Mouse (Mus musculus) stomach, postnatal 0 days (tissue): ENCODE measurements at regions not wholly inside any gene's neighbourhood (a gene's known extent, or its start where the extent isn't known, plus 50 kb on each side); places are given as distances from the start of the nearest gene placed in this dataset.

Source experiments
- CTCF ChIP-seq: IDR thresholded peaks from 2 replicates; pipeline ENCODE4 v1.5.1; 2016; ENCODE audit warnings: antibody characterized with exemption, low read depth, mild to moderate bottlenecking, moderate library complexity
- EP300 ChIP-seq: optimal IDR thresholded peaks from 2 replicates; pipeline ENCODE3; 2016; ENCODE audit warnings: antibody characterized with exemption

GRCm38 (mm10) chr5:43357901-43358300 lies 124.9 kb downstream of the Cpeb2 start:
- TF ChIP-seq CTCF (no peak), EP300 (no peak)
